Mouse (Mus musculus): ENCODE data around the gene Gk5. TPM values are rescaled to one million over a fixed set of nuclear protein-coding genes. Genes with fewer than 3 reads are reported as not detected.

Gk5 gene
- total and polyA plus RNA-seq, 2 experiments from 2014 or later = 2.2 to 7.4 TPM

DNA sequence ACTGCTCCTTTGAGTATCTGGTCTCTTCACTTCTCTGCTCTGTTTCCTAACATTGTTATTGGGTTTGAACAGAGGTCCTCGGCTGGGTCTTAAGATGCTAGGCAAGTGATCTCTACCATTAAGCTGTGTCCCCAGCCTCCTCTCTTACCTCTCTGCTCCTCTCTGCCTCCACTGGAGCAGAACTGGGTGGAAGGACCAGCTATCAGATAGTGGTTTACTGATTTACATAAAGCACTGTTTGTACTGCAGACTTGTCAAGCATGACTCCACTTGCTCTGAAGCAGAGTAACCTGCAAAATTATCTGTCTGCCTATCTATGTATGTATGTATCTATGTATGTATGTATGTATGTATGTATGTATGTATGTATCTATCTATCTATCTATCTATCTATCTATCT, 25.9 kb upstream of the Gk5 start:
- no peak for TF ChIP-seq CTCF (IDR thresholded peaks at IDR 0.05)
- no peak for ATAC-seq (ENCODE audit: low FRiP score)
- no peak for DNase-seq (ENCODE audit: low spot score)
- Histone ChIP-seq H3K9me3 (ENCODE audit: low read length) (no peaks in the 10 kb centered on the region), H3K36me3 (ENCODE audit: insufficient read depth, low read length) (no peaks in the 10 kb centered on the region), H3K9ac (replicated peaks; ENCODE audit: low read length, poor library complexity, severe bottlenecking) (no peak overlapping the region), H3K4me3 (ENCODE audit: low read depth, low read length) (no peak overlapping the region), H3K27ac (ENCODE audit: low read depth, low read length) (no peak overlapping the region), H3K4me2 (ENCODE audit: low read depth, low read length, poor library complexity, severe bottlenecking) (no peak overlapping the region), H3K27me3 (ENCODE audit: insufficient read depth, low read length) (no peaks in the 10 kb centered on the region), H3K4me1 (ENCODE audit: insufficient read depth, low read length) (no peaks in the 10 kb centered on the region)
- WGBS = 83% methylated on average over 1 of the region's 1 CpGs

DNA sequence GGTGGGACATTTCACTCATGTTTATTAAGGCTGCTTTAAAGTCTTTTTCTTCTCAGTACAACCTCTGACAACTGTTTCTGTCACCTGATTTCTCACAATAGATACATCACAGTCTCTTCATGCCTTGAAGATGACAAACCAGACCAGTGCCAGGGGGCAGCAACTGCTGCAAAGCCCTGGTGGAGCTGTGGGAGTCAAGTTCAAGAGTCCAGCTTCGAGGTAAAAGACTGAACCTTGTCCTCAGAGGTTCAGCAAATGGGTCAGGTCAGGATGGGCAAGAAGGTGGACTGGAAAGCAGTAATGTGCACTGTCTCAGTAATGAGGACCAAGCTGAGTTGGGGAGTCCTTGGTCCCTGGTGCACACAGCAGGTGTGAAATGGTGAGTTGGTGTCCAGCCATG, 24.8 kb upstream of the Gk5 start:
- H3K4me2 ChIP-seq (ENCODE audit: low read depth, low read length, poor library complexity, severe bottlenecking) = no peak overlapping the region
- DNase-seq (ENCODE audit: low spot score) = no peak
- peaks cover 4% of the 10 kb centered on the region; the same call in 1 of the 2 replicates for H3K9me3 ChIP-seq (ENCODE audit: low read length)
- no peaks in the 10 kb centered on the region for H3K27me3 ChIP-seq (ENCODE audit: insufficient read depth, low read length)
- H3K4me3 ChIP-seq (ENCODE audit: low read depth, low read length) = no peak overlapping the region
- no peaks in the 10 kb centered on the region for H3K4me1 ChIP-seq (ENCODE audit: insufficient read depth, low read length)
- WGBS = 34% methylated on average over 1 of the region's 1 CpGs
- no peak for TF ChIP-seq CTCF (IDR thresholded peaks at IDR 0.05)
- H3K27ac ChIP-seq (ENCODE audit: low read depth, low read length) = no peak overlapping the region
- ATAC-seq (ENCODE audit: low FRiP score) = no peak
- H3K36me3 ChIP-seq (ENCODE audit: insufficient read depth, low read length) = no peaks in the 10 kb centered on the region
- no peak overlapping the region for H3K9ac ChIP-seq (replicated peaks; ENCODE audit: low read length, poor library complexity, severe bottlenecking)

DNA sequence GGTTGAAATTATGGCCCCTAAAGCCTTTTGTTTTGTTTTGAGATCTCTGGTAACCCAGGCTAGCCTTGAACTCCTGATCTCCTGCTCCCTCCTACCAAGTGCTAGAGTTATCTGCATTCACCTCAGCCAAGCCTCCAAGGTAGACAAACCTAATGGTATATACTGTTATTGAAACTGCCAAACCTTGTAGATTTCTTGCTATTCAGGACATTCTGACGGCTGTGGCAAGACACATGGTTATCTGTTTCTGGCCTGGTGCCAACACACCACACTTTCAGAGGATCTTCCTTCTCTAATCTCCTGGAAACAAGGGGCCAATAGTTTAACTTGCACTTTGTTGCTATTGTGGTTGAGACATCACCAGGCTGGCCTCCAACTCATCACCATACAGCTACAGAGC, 24.0 kb upstream of the Gk5 start:
- peaks cover 12% of the 10 kb centered on the region; the same call in 1 of the 2 replicates for H3K9me3 ChIP-seq (ENCODE audit: low read length)
- H3K27ac ChIP-seq (ENCODE audit: low read depth, low read length) = no peak overlapping the region
- H3K27me3 ChIP-seq (ENCODE audit: insufficient read depth, low read length) = no peaks in the 10 kb centered on the region
- no peak for DNase-seq (ENCODE audit: low spot score)
- H3K36me3 ChIP-seq (ENCODE audit: insufficient read depth, low read length) = no peaks in the 10 kb centered on the region
- no peak overlapping the region for H3K9ac ChIP-seq (replicated peaks; ENCODE audit: low read length, poor library complexity, severe bottlenecking)
- TF ChIP-seq CTCF (IDR thresholded peaks at IDR 0.05) = no peak
- H3K4me1 ChIP-seq (ENCODE audit: insufficient read depth, low read length) = no peaks in the 10 kb centered on the region
- WGBS = 96% methylated on average over 1 of the region's 1 CpGs
- H3K4me3 ChIP-seq (ENCODE audit: low read depth, low read length) = no peak overlapping the region
- ATAC-seq (ENCODE audit: low FRiP score) = no peak
- no peak overlapping the region for H3K4me2 ChIP-seq (ENCODE audit: low read depth, low read length, poor library complexity, severe bottlenecking)

DNA sequence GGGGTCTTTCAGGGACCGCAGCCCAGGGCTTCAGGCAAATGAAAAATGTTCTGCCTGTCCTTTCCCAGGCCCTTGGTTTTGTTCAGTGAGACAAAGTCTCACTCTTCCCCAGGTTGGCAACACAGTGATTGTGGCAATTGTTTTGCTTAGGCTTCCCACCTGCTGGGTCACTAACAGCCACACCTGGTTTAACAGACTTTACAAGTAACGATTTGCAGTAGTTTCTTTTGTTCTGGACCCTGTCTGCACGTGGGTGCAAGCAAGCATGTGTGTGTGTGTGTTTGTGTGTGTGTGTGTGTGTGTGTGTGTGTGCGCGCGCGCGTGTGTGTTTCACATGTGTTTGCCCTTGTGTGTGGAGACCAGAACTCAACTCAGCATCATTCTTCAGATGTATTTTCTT, 16.3 kb upstream of the Gk5 start:
- no peak overlapping the region for H3K4me3 ChIP-seq (ENCODE audit: low read depth, low read length)
- H3K9me3 ChIP-seq (ENCODE audit: low read length) = peaks cover 12% of the 10 kb centered on the region; the same call in 1 of the 2 replicates
- WGBS = 86% methylated on average over 8 of the region's 8 CpGs
- no peaks in the 10 kb centered on the region for H3K4me1 ChIP-seq (ENCODE audit: insufficient read depth, low read length)
- no peaks in the 10 kb centered on the region for H3K27me3 ChIP-seq (ENCODE audit: insufficient read depth, low read length)
- H3K9ac ChIP-seq (replicated peaks; ENCODE audit: low read length, poor library complexity, severe bottlenecking) = no peak overlapping the region
- TF ChIP-seq CTCF (IDR thresholded peaks at IDR 0.05) = no peak
- H3K4me2 ChIP-seq (ENCODE audit: low read depth, low read length, poor library complexity, severe bottlenecking) = no peak overlapping the region
- no peak overlapping the region for H3K27ac ChIP-seq (ENCODE audit: low read depth, low read length)
- H3K36me3 ChIP-seq (ENCODE audit: insufficient read depth, low read length) = no peaks in the 10 kb centered on the region
- DNase-seq (ENCODE audit: low spot score) (no peak), ATAC-seq (ENCODE audit: low FRiP score) (no peak)

DNA sequence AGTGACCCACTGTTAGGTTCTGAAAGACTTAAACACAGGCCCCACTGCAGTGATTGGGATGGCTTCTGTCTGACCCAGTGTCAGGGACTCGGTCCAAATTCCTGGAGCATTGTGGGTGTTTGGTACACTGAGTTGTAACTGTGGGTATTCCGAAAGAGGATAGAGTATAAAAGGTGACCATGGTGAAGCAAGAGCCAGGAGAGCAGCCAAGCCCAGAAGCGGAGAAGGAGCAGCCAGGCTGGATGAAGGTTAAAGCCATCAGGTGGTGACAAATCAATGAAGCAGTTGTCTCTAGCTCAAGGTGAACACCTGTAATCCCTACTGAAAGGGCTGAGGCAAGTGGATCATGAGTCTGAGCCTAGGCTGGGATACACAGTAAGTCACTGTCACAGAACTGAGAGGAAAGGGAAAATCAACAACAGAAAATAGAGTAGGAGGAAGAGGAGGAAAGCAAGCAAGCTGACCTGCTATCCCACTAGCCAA, 6.2 kb upstream of the Gk5 start:
- whole genome bisulfite sequencing = 89% methylated on average over 3 of the region's 3 CpGs
- no peak overlapping the region for H3K9ac ChIP-seq (replicated peaks; ENCODE audit: low read length, poor library complexity, severe bottlenecking)
- DNase-seq (ENCODE audit: low spot score) = no peak
- no peaks in the 10 kb centered on the region for H3K4me1 ChIP-seq (ENCODE audit: insufficient read depth, low read length)
- no peak overlapping the region for H3K27ac ChIP-seq (ENCODE audit: low read depth, low read length)
- H3K9me3 ChIP-seq (ENCODE audit: low read length) = no peaks in the 10 kb centered on the region
- no peak overlapping the region for H3K4me3 ChIP-seq (ENCODE audit: low read depth, low read length)
- H3K27me3 ChIP-seq (ENCODE audit: insufficient read depth, low read length) = no peaks in the 10 kb centered on the region
- no peaks in the 10 kb centered on the region for H3K36me3 ChIP-seq (ENCODE audit: insufficient read depth, low read length)
- TF ChIP-seq CTCF (IDR thresholded peaks at IDR 0.05) = no peak
- no peak for ATAC-seq (ENCODE audit: low FRiP score)
- no peak overlapping the region for H3K4me2 ChIP-seq (ENCODE audit: low read depth, low read length, poor library complexity, severe bottlenecking)

DNA sequence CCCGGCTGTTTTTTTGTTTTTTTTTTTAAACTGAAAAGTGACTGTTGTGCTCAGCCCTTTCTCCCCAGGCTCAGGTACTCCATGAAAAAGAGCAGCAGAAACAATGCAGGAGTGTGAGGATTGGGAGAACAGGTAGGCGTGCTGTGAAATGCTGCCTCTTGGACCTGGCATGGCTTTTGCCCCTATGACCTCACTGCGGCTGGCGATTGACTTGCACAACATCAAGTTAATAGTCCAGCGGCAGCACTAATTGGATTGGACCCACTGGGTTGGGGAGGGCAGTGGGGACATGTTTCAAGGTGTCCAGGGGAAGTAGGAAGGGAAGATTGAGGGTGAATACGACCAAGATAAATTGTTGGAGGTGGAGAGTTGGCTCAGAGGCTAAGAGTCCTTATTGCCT, 2.4 kb upstream of the Gk5 start:
- Histone ChIP-seq H3K9me3 (ENCODE audit: low read length) (no peaks in the 10 kb centered on the region), H3K27me3 (ENCODE audit: insufficient read depth, low read length) (no peaks in the 10 kb centered on the region), H3K27ac (ENCODE audit: low read depth, low read length) (no peak overlapping the region), H3K4me3 (ENCODE audit: low read depth, low read length) (no peak overlapping the region), H3K4me2 (ENCODE audit: low read depth, low read length, poor library complexity, severe bottlenecking) (no peak overlapping the region), H3K4me1 (ENCODE audit: insufficient read depth, low read length) (no peaks in the 10 kb centered on the region), H3K9ac (replicated peaks; ENCODE audit: low read length, poor library complexity, severe bottlenecking) (no peak overlapping the region), H3K36me3 (ENCODE audit: insufficient read depth, low read length) (no peaks in the 10 kb centered on the region)
- 88% methylated on average over 6 of the region's 6 CpGs for WGBS
- ATAC-seq (ENCODE audit: low FRiP score) (no peak), DNase-seq (ENCODE audit: low spot score) (no peak)
- no peak for TF ChIP-seq CTCF (IDR thresholded peaks at IDR 0.05)
